Mouse (Mus musculus): ENCODE data around the gene Kdm6b. TPM values are rescaled to one million over a fixed set of nuclear protein-coding genes. Genes with fewer than 3 reads are reported as not detected.
"Not testable (repeated sequence)": the region's sequence is repeated elsewhere in the genome, so short reads cannot be mapped to it uniquely, and the experiment has no call there.

Gene Kdm6b
- polyA plus RNA-seq, 1 experiment from 2014 or later, result 22.0 TPM

- Histone ChIP-seq H3K4me2 (ENCODE audit: low read length) (peak overlapping the region; percentile 73), H3K4me3 (ENCODE audit: control insufficient read depth in 1 of 2, insufficient read depth in 1 of 2, low read depth in 1 of 2, low read length in 2 of 2) (peak overlapping the region; percentile 59 to 60; a peak in 3 of 4 replicates), H3K36me3 (ENCODE audit: control insufficient read depth, insufficient read depth, low read length) (peaks cover 41% of the 10 kb centered on the region), H3K9me3 (ENCODE audit: control insufficient read depth, low read length) (no peaks in the 10 kb centered on the region), H3K4me1 (ENCODE audit: control insufficient read depth in 2 of 2, insufficient read depth in 2 of 2, low read length in 2 of 2) (peaks cover 17 to 21% of the 10 kb centered on the region in 2 experiments), H3K9ac (ENCODE audit: low read length) (peak overlapping the region; percentile 83), H3K27ac (replicated peaks in 1 of 2; ENCODE audit: control insufficient read depth in 1 of 2, insufficient read depth in 1 of 2, low read depth in 2 of 2, low read length in 2 of 2) (peak overlapping the region in 1 of 2 experiments; percentile 95; a peak in 2 of 4 replicates), H3K27me3 (ENCODE audit: control insufficient read depth, insufficient read depth, low read length) (no peaks in the 10 kb centered on the region)
- ATAC-seq (ENCODE audit: insufficient number of reproducible peaks, insufficient read depth, low FRiP score, low read depth), result no peak
- 17% methylated on average over 21 of the region's 21 CpGs for WGBS
These were observed 14.8 kb downstream of the Kdm6b start for GRCm38 (mm10) chr11:69398486-69399200.

DNA sequence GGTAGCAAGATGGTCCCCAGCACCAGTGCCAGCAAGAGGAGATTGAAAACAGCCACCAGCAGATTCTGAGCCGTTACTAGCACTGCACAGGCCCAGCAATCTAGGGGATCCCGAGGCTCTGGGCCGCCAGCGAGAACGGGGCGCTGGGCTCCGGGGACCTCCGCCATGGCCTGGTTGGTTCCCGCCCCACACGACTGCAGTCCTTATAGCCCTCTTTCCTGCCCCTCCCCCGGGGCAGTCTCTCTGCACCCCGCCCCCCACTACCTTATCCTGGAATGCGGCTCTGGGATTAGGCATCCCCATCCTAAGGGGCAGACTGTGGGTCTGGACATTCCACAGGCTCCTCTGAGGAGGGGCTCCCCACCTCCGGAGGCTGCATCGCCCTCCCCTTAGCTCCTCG, 15.4 kb downstream of the Kdm6b start, which contains the start of gene Tmem88:
Gene Tmem88, minus strand, starts transcription at position 176 of the 400 bp plus-strand sequence.
- H3K4me2 ChIP-seq (ENCODE audit: low read length), result peak within 1 kb of the TSS; percentile 73
- H3K36me3 ChIP-seq (ENCODE audit: control insufficient read depth, insufficient read depth, low read length), result peaks cover 36% of the 10 kb centered on the region
- H3K27ac ChIP-seq (replicated peaks in 1 of 2; ENCODE audit: control insufficient read depth in 1 of 2, insufficient read depth in 1 of 2, low read depth in 2 of 2, low read length in 2 of 2), result peak within 1 kb of the TSS; percentile 73 to 95
- no peak; the same call in 1 of the 2 replicates for ATAC-seq (ENCODE audit: insufficient number of reproducible peaks, insufficient read depth, low FRiP score, low read depth)
- peak within 1 kb of the TSS; percentile 83 for H3K9ac ChIP-seq (ENCODE audit: low read length)
- no peaks in the 10 kb centered on the region for H3K27me3 ChIP-seq (ENCODE audit: control insufficient read depth, insufficient read depth, low read length)
- H3K4me1 ChIP-seq (ENCODE audit: control insufficient read depth in 2 of 2, insufficient read depth in 2 of 2, low read length in 2 of 2), result peaks cover 17 to 21% of the 10 kb centered on the region in 2 experiments
- WGBS, result 0% methylated on average over 16 of the region's 16 CpGs
- no peaks in the 10 kb centered on the region for H3K9me3 ChIP-seq (ENCODE audit: control insufficient read depth, low read length)
- H3K4me3 ChIP-seq (ENCODE audit: control insufficient read depth in 1 of 2, insufficient read depth in 1 of 2, low read depth in 1 of 2, low read length in 2 of 2), result peak within 1 kb of the TSS; percentile 59 to 60

DNA sequence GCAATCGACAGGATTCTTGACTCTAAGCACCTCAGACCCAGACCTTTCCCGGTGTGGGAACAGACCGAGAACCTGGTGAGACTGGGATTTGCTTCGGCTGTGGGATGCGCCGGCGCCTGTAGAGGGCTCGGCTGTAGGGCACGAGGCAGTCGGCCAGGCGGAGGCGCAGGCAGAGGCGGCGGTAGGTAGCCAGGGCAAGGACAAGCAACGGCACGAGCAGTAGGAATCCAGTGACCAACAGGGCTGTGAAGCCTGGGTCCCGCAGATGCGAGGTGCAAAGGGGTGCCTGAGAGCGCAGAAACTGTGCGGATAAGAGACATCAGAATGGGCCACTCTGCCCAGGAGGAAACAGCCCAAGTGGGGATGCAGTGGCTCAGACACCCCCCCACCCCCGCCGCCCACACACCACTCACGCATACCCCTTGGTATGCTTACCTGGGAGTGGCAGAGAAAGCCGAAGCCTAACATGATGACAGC, 15.9 kb downstream of the Kdm6b start:
- WGBS, result 6% methylated on average over 24 of the region's 24 CpGs
- no peak for ATAC-seq (ENCODE audit: insufficient number of reproducible peaks, insufficient read depth, low FRiP score, low read depth)
- Histone ChIP-seq H3K9ac (ENCODE audit: low read length) (peak overlapping the region; percentile 83), H3K4me1 (ENCODE audit: control insufficient read depth in 2 of 2, insufficient read depth in 2 of 2, low read length in 2 of 2) (peaks cover 17 to 21% of the 10 kb centered on the region in 2 experiments), H3K4me3 (ENCODE audit: control insufficient read depth in 1 of 2, insufficient read depth in 1 of 2, low read depth in 1 of 2, low read length in 2 of 2) (peak overlapping the region; percentile 59 to 60), H3K4me2 (ENCODE audit: low read length) (peak overlapping the region; percentile 73), H3K9me3 (ENCODE audit: control insufficient read depth, low read length) (no peaks in the 10 kb centered on the region), H3K27ac (replicated peaks in 1 of 2; ENCODE audit: control insufficient read depth in 1 of 2, insufficient read depth in 1 of 2, low read depth in 2 of 2, low read length in 2 of 2) (peak overlapping the region; percentile 73 to 95), H3K36me3 (ENCODE audit: control insufficient read depth, insufficient read depth, low read length) (peaks cover 31% of the 10 kb centered on the region), H3K27me3 (ENCODE audit: control insufficient read depth, insufficient read depth, low read length) (no peaks in the 10 kb centered on the region)

DNA sequence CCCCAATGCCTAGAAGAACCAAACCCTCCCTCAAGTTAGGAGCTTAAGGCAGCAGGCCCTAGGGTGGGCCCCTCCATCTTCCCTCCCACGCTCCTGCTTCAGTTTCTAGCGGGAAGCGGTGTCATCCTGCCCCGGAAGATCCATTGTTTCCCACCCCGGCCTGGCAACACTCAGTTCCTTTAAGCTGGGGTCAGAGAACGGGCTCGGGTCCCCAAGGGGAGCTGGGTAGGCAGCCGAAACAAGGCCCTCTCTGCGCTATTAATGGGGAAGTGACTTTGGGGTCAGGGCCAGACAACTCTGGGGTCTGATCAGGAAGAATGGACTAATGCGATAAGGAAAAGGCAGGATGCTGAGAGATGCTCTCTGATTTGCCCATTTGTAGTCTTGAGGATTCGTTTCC, 16.7 kb downstream of the Kdm6b start:
- ATAC-seq (ENCODE audit: insufficient number of reproducible peaks, insufficient read depth, low FRiP score, low read depth), result no peak
- peaks cover 17 to 21% of the 10 kb centered on the region in 2 experiments for H3K4me1 ChIP-seq (ENCODE audit: control insufficient read depth in 2 of 2, insufficient read depth in 2 of 2, low read length in 2 of 2)
- WGBS, result 28% methylated on average over 11 of the region's 11 CpGs

DNA sequence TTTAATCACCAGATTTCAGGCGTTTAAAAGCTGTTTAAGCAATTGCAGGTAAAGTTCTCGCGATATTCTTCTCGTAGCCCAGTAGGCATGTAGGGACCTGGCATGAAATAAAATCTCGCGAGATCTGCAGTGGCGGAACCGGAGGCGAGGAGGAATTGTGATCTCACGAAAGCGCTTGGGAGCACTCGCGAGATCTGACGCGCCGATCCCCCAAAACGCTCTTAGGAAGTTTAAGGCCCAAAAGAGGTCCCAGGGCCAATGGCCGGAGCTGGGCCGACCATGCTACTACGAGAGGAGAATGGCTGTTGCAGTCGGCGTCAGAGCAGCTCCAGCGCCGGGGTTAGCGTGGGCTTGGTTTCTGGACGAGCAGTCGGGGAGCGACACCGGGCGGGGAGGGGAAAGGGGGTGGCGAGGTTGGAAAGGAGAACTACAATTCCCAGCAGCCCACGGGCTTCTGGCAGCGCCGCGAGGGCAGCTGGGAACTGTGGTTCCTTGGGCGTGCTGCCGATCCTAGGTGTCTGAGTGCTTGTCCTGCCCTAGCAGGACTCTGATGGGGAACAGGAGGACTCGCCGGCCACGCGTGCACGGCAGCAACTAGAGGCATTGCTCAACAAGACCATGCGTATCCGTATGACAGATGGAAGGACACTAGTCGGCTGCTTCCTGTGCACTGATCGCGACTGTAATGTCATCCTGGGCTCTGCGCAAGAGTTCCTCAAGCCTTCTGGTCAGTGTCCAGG, 17.7 kb downstream of the Kdm6b start:
- Histone ChIP-seq H3K4me3 (ENCODE audit: control insufficient read depth in 1 of 2, insufficient read depth in 1 of 2, low read depth in 1 of 2, low read length in 2 of 2) (peak overlapping the region; percentile 59 to 83), H3K4me1 (ENCODE audit: control insufficient read depth in 2 of 2, insufficient read depth in 2 of 2, low read length in 2 of 2) (peaks cover 17 to 21% of the 10 kb centered on the region in 2 experiments), H3K9me3 (ENCODE audit: control insufficient read depth, low read length) (no peaks in the 10 kb centered on the region), H3K36me3 (ENCODE audit: control insufficient read depth, insufficient read depth, low read length) (peaks cover 18% of the 10 kb centered on the region), H3K27ac (replicated peaks in 1 of 2; ENCODE audit: control insufficient read depth in 1 of 2, insufficient read depth in 1 of 2, low read depth in 2 of 2, low read length in 2 of 2) (peak overlapping the region; percentile 95 to 97), H3K9ac (ENCODE audit: low read length) (peak overlapping the region; percentile 83), H3K27me3 (ENCODE audit: control insufficient read depth, insufficient read depth, low read length) (no peaks in the 10 kb centered on the region), H3K4me2 (ENCODE audit: low read length) (peak overlapping the region; percentile 73)
- ATAC-seq (ENCODE audit: insufficient number of reproducible peaks, insufficient read depth, low FRiP score, low read depth), result peak; percentile 76
- WGBS, result under 1% methylated on average over 47 of the region's 48 CpGs

More for the DNA sequence above, 16.7 kb downstream of the Kdm6b start:
- Histone ChIP-seq H3K27me3 (ENCODE audit: control insufficient read depth, insufficient read depth, low read length) (no peaks in the 10 kb centered on the region), H3K27ac (replicated peaks in 1 of 2; ENCODE audit: control insufficient read depth in 1 of 2, insufficient read depth in 1 of 2, low read depth in 2 of 2, low read length in 2 of 2) (peak overlapping the region; percentile 95 to 97), H3K9me3 (ENCODE audit: control insufficient read depth, low read length) (no peaks in the 10 kb centered on the region), H3K9ac (ENCODE audit: low read length) (peak overlapping the region; percentile 83; the same call in 1 of the 2 replicates), H3K36me3 (ENCODE audit: control insufficient read depth, insufficient read depth, low read length) (peaks cover 26% of the 10 kb centered on the region), H3K4me3 (ENCODE audit: control insufficient read depth in 1 of 2, insufficient read depth in 1 of 2, low read depth in 1 of 2, low read length in 2 of 2) (peak overlapping the region; percentile 59 to 76), H3K4me2 (ENCODE audit: low read length) (peak overlapping the region; percentile 73)

- Histone ChIP-seq H3K4me3 (ENCODE audit: control insufficient read depth in 1 of 2, insufficient read depth in 1 of 2, low read depth in 1 of 2, low read length in 2 of 2) (peak within 1 kb of the TSS; percentile 59 to 83), H3K4me2 (ENCODE audit: low read length) (peak within 1 kb of the TSS; percentile 83), H3K4me1 (ENCODE audit: control insufficient read depth in 2 of 2, insufficient read depth in 2 of 2, low read length in 2 of 2) (peaks cover 17 to 21% of the 10 kb centered on the region in 2 experiments), H3K36me3 (ENCODE audit: control insufficient read depth, insufficient read depth, low read length) (peaks cover 12% of the 10 kb centered on the region), H3K27ac (replicated peaks in 1 of 2; ENCODE audit: control insufficient read depth in 1 of 2, insufficient read depth in 1 of 2, low read depth in 2 of 2, low read length in 2 of 2) (peak within 1 kb of the TSS; percentile 95 to 97), H3K9ac (ENCODE audit: low read length) (peak within 1 kb of the TSS; percentile 83)
- not testable (repeated sequence) for H3K27me3 ChIP-seq (ENCODE audit: control insufficient read depth, insufficient read depth, low read length); H3K9me3 ChIP-seq (ENCODE audit: control insufficient read depth, low read length)
- under 1% methylated on average over 24 of the region's 24 CpGs for WGBS
- peak; percentile 59 for ATAC-seq (ENCODE audit: insufficient number of reproducible peaks, insufficient read depth, low FRiP score, low read depth)
These were observed 18.2 kb downstream of the Kdm6b start, which contains the start of the genes Naa38 and Cyb5d1 for GRCm38 (mm10) chr11:69395235-69395633. Gene Naa38, plus strand, starts transcription at chr11:69395487. Gene Cyb5d1, minus strand, starts transcription at chr11:69395631.

GRCm38 (mm10) chr11:69394591-69395167, 18.8 kb downstream of the Kdm6b start:
- 3% methylated on average over 31 of the region's 31 CpGs for WGBS
- not testable (repeated sequence) for H3K27me3 ChIP-seq (ENCODE audit: control insufficient read depth, insufficient read depth, low read length); H3K36me3 ChIP-seq (ENCODE audit: control insufficient read depth, insufficient read depth, low read length); ATAC-seq (ENCODE audit: insufficient number of reproducible peaks, insufficient read depth, low FRiP score, low read depth); H3K9me3 ChIP-seq (ENCODE audit: control insufficient read depth, low read length)
- H3K4me3 ChIP-seq (ENCODE audit: control insufficient read depth in 1 of 2, insufficient read depth in 1 of 2, low read depth in 1 of 2, low read length in 2 of 2), result peak overlapping the region; percentile 59 to 83
- H3K4me2 ChIP-seq (ENCODE audit: low read length), result peak overlapping the region; percentile 83
- peaks cover 14 to 21% of the 10 kb centered on the region in 2 experiments for H3K4me1 ChIP-seq (ENCODE audit: control insufficient read depth in 2 of 2, insufficient read depth in 2 of 2, low read length in 2 of 2)
- peak overlapping the region; percentile 5 to 95; a peak in 3 of 4 replicates for H3K27ac ChIP-seq (replicated peaks in 1 of 2; ENCODE audit: control insufficient read depth in 1 of 2, insufficient read depth in 1 of 2, low read depth in 2 of 2, low read length in 2 of 2)
- peak overlapping the region; percentile 83 for H3K9ac ChIP-seq (ENCODE audit: low read length)
